Mouse (Mus musculus) embryonic fibroblast, embryonic 13.5 days (primary cell): ENCODE results near the gene Ipo11. TPM values are rescaled to one million over a fixed set of nuclear protein-coding genes. Genes with fewer than 3 reads are reported as not detected.

Experiments used
- H3K27ac ChIP-seq: 2 replicates; pipeline ENCODE4 v1.5.1; 2012; ENCODE audit warnings: low read length, control low read depth, inconsistent platforms; ENCODE audit not compliant: insufficient read depth
- H3K4me1 ChIP-seq: 2 replicates; pipeline ENCODE4 v1.6.1; 2011; ENCODE audit warnings: low read length; ENCODE audit not compliant: control insufficient read depth, insufficient read depth
- H3K4me3 ChIP-seq: 2 replicates; pipeline ENCODE4 v1.5.1; 2011; ENCODE audit warnings: mild to moderate bottlenecking, control low read depth, low read length; ENCODE audit not compliant: insufficient read depth
- CTCF ChIP-seq: IDR thresholded peaks from 2 replicates; pipeline ENCODE4 v1.5.1; 2011; ENCODE audit warnings: mild to moderate bottlenecking, control low read depth, low read length, moderate library complexity, borderline replicate concordance; ENCODE audit not compliant: insufficient read depth
- POLR2A ChIP-seq: IDR thresholded peaks from 2 replicates; pipeline ENCODE4 v1.6.1; 2011; ENCODE audit warnings: low read depth, mild to moderate bottlenecking, control low read depth, low read length, moderate library complexity
- polyA plus RNA-seq: library from polyadenylated mRNA; stranded (reverse); fragments of >200 nt; gene quantifications from 2 replicates; pipeline ENCODE4 v1.2.4, GENCODE M21; 2011; ENCODE audit warnings: low read depth; ENCODE audit not compliant: missing spikeins, insufficient read length

The Ipo11 gene
- polyA plus RNA-seq, 1 experiment: 38.1 TPM

GRCm38 (mm10) chr13:106807303-106807702 lies 129.5 kb downstream of the Ipo11 start:
- no peak overlapping the region for H3K27ac ChIP-seq
- TF ChIP-seq CTCF (no peak), POLR2A (no peak)
- H3K4me1 ChIP-seq: no peaks in the 10 kb centered on the region
- H3K4me3 ChIP-seq: no peak overlapping the region

- Histone ChIP-seq H3K4me3 (no peak overlapping the region), H3K4me1 (no peaks in the 10 kb centered on the region), H3K27ac (no peak overlapping the region)
- TF ChIP-seq CTCF: no peak
- TF ChIP-seq POLR2A: no peak
Measured at GRCm38 (mm10) chr13:106805146-106805545, 131.6 kb downstream of the Ipo11 start.

- no peak overlapping the region for H3K27ac ChIP-seq
- no peaks in the 10 kb centered on the region for H3K4me1 ChIP-seq
- no peak for TF ChIP-seq CTCF
- no peak for TF ChIP-seq POLR2A
- H3K4me3 ChIP-seq: no peak overlapping the region
Measured at GRCm38 (mm10) chr13:106798026-106798425, 138.7 kb downstream of the Ipo11 start.

- no peaks in the 10 kb centered on the region for H3K4me1 ChIP-seq
- no peak overlapping the region for H3K4me3 ChIP-seq
- H3K27ac ChIP-seq: no peak overlapping the region
- no peak for TF ChIP-seq CTCF
- no peak for TF ChIP-seq POLR2A
Measured at GRCm38 (mm10) chr13:106788817-106789216, 147.9 kb downstream of the Ipo11 start.

GRCm38 (mm10) chr13:106768807-106769206 lies 168.0 kb downstream of the Ipo11 start:
- no peak overlapping the region for H3K4me3 ChIP-seq
- H3K27ac ChIP-seq: no peak overlapping the region
- no peaks in the 10 kb centered on the region for H3K4me1 ChIP-seq
- TF ChIP-seq CTCF (no peak), POLR2A (no peak)

- Histone ChIP-seq H3K4me3 (no peak overlapping the region), H3K27ac (no peak overlapping the region), H3K4me1 (no peaks in the 10 kb centered on the region)
- TF ChIP-seq CTCF (no peak), POLR2A (no peak)
Measured at GRCm38 (mm10) chr13:106762611-106763010, 174.1 kb downstream of the Ipo11 start.

GRCm38 (mm10) chr13:106761661-106762060 lies 175.1 kb downstream of the Ipo11 start:
- H3K4me1 ChIP-seq: no peaks in the 10 kb centered on the region
- no peak for TF ChIP-seq POLR2A
- TF ChIP-seq CTCF: no peak
- H3K4me3 ChIP-seq: no peak overlapping the region
- H3K27ac ChIP-seq: no peak overlapping the region

GRCm38 (mm10) chr13:106760232-106760875 lies 176.4 kb downstream of the Ipo11 start:
- TF ChIP-seq POLR2A: no peak
- no peak for TF ChIP-seq CTCF
- no peak overlapping the region for H3K27ac ChIP-seq
- no peaks in the 10 kb centered on the region for H3K4me1 ChIP-seq
- no peak overlapping the region for H3K4me3 ChIP-seq

- no peak for TF ChIP-seq CTCF
- no peak for TF ChIP-seq POLR2A
- no peaks in the 10 kb centered on the region for H3K4me1 ChIP-seq
Measured at GRCm38 (mm10) chr13:106755892-106756291, 180.9 kb downstream of the Ipo11 start.

GRCm38 (mm10) chr13:106754216-106754615 lies 182.5 kb downstream of the Ipo11 start:
- Histone ChIP-seq H3K4me3 (no peak overlapping the region), H3K27ac (no peak overlapping the region), H3K4me1 (no peaks in the 10 kb centered on the region)
- no peak for TF ChIP-seq CTCF
- TF ChIP-seq POLR2A: no peak

More at GRCm38 (mm10) chr13:106755892-106756291, 180.9 kb downstream of the Ipo11 start:
- no peak overlapping the region for H3K4me3 ChIP-seq
- H3K27ac ChIP-seq: no peak overlapping the region

GRCm38 (mm10) chr13:106751951-106752350 lies 184.8 kb downstream of the Ipo11 start:
- Histone ChIP-seq H3K4me3 (no peak overlapping the region), H3K27ac (no peak overlapping the region), H3K4me1 (no peaks in the 10 kb centered on the region)
- TF ChIP-seq POLR2A: no peak
- TF ChIP-seq CTCF: no peak
